Mouse (Mus musculus) neural tube, embryonic 12.5 days (tissue): ENCODE data around the gene Cox15. TPM values are rescaled to one million over a fixed set of nuclear protein-coding genes. Genes with fewer than 3 reads are reported as not detected.

ENCODE experiments used
- ATAC-seq: fragments of 200-750 bp; cut with Nextera tagmentation; 2 replicates; pipeline ENCODE4 v1.8.0; 2017; ENCODE audit warnings: low read depth, mild to moderate bottlenecking, moderate TSS enrichment, moderate library complexity; ENCODE audit not compliant: low FRiP score
- H3K27ac ChIP-seq: fragments of 300-500 bp; sonication (generic); 2 replicates; pipeline ENCODE4 v1.5.1; 2016
- H3K27me3 ChIP-seq: fragments of 300-500 bp; sonication (generic); replicated peaks from 2 replicates; pipeline ENCODE4 v1.6.1; 2016; ENCODE audit warnings: mild to moderate bottlenecking
- H3K36me3 ChIP-seq: fragments of 300-500 bp; sonication (generic); 2 replicates; pipeline ENCODE4 v1.6.1; 2016; ENCODE audit warnings: mild to moderate bottlenecking
- H3K4me1 ChIP-seq: fragments of 300-500 bp; sonication (generic); 2 replicates; pipeline ENCODE4 v1.6.1; 2016
- H3K4me2 ChIP-seq: fragments of 300-500 bp; sonication (generic); replicated peaks from 2 replicates; pipeline ENCODE4 v1.6.1; 2016; ENCODE audit warnings: mild to moderate bottlenecking
- H3K4me3 ChIP-seq: fragments of 300-500 bp; sonication (generic); 2 replicates; pipeline ENCODE4 v1.5.1; 2016
- H3K9ac ChIP-seq: fragments of 300-500 bp; sonication (generic); 2 replicates; pipeline ENCODE4 v1.6.1; 2016; ENCODE audit warnings: mild to moderate bottlenecking
- H3K9me3 ChIP-seq: fragments of 300-500 bp; sonication (generic); 2 replicates; pipeline ENCODE4 v1.6.1; 2016; ENCODE audit warnings: mild to moderate bottlenecking
- WGBS: fragments of 180-500 bp; shearing (Covaris S2); methylation state at CpG from one replicate; pipeline ENCODE4 v1.1.7; 2016; 5-methylcytosine and 5-hydroxymethylcytosine counted together
- polyA plus RNA-seq: library from polyadenylated mRNA; unstranded; fragments of >200 nt; fragmentation: Nextera tagmentation; extraction: Ambion mirVana; gene quantifications from 2 replicates; pipeline ENCODE4 v1.2.1, GENCODE M21; 2016

Gene Cox15
- polyA plus RNA-seq, 1 experiment from 2014 or later = 13.0 TPM

DNA sequence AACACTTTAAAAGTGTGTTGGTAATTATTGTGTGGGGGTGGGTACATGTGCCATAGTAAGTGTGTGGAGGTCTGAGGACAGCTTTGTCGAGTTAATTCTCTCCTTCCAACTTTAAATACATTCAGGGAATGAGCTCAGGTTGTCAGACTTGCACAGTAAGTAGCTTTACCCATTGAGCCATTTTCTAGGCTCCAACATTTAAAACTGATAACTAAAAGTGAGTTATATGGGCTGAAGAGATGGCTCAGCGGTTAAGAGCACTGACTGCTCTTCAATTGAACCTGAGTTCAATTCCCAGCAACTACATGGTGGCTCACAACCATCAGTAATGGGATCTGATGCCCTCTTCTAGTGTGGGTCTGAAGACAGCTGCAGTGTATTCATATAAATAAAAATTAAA is 1.4 kb upstream of the Cox15 start:
- Histone ChIP-seq H3K9ac (no peak overlapping the region), H3K36me3 (peaks cover 9% of the 10 kb centered on the region; the same call in 1 of the 2 replicates), H3K27me3 (no peaks in the 10 kb centered on the region), H3K4me2 (no peak overlapping the region), H3K9me3 (no peaks in the 10 kb centered on the region), H3K4me1 (no peaks in the 10 kb centered on the region), H3K27ac (no peak overlapping the region), H3K4me3 (no peak overlapping the region)
- WGBS = 78% methylated on average over 2 of the region's 2 CpGs
- ATAC-seq = no peak

GRCm38 (mm10) chr19:43753226-43753835 is 531 bp upstream of the Cox15 start:
- Histone ChIP-seq H3K27me3 (no peaks in the 10 kb centered on the region), H3K27ac (peak overlapping the region; percentile 75; the same call in 1 of the 2 replicates), H3K9ac (peak overlapping the region; percentile 68), H3K4me1 (no peaks in the 10 kb centered on the region), H3K36me3 (peaks cover 16% of the 10 kb centered on the region), H3K9me3 (no peaks in the 10 kb centered on the region), H3K4me2 (peak overlapping the region; percentile 64), H3K4me3 (peak overlapping the region; percentile 63)
- 2% methylated on average over 16 of the region's 24 CpGs for WGBS
- peak; percentile 91 for ATAC-seq

- H3K4me1 ChIP-seq = no peaks in the 10 kb centered on the region
- H3K36me3 ChIP-seq = peaks cover 48% of the 10 kb centered on the region
- WGBS = 96% methylated on average over 2 of the region's 2 CpGs
- H3K4me2 ChIP-seq = no peak overlapping the region
- no peak overlapping the region for H3K4me3 ChIP-seq
- H3K9me3 ChIP-seq = no peaks in the 10 kb centered on the region
- H3K27ac ChIP-seq = no peak overlapping the region
- no peak for ATAC-seq
- H3K27me3 ChIP-seq = no peaks in the 10 kb centered on the region
- no peak overlapping the region for H3K9ac ChIP-seq
Measured at GRCm38 (mm10) chr19:43750008-43750407, 2.8 kb downstream of the Cox15 start.

GRCm38 (mm10) chr19:43747877-43748276 is 4.9 kb downstream of the Cox15 start:
- WGBS = 97% methylated on average over 4 of the region's 4 CpGs
- no peak overlapping the region for H3K9ac ChIP-seq

DNA sequence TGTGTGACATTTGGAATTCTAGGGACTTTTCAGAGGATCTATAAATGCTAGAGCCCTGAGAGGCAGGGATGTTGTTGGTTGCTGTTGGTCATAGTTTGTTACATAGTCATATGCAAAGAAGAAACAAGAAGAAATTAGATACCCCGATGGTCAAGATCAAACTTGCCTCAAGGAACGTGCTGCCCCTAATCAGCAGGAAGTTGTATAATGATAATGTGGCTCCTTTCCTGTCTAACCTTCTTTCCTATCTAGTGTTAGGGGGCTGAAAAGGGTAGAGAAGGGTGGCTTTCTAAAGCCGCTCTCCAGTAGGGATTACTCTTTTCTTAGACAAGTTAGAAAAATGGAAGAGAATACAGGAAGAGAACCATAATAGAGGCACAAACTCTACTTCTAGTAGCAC is 7.1 kb downstream of the Cox15 start:
- Histone ChIP-seq H3K4me2 (no peak overlapping the region), H3K27ac (no peak overlapping the region), H3K9me3 (no peaks in the 10 kb centered on the region), H3K27me3 (no peaks in the 10 kb centered on the region), H3K4me3 (no peak overlapping the region), H3K4me1 (no peaks in the 10 kb centered on the region), H3K9ac (no peak overlapping the region), H3K36me3 (peaks cover 78% of the 10 kb centered on the region)
- no peak for ATAC-seq
- WGBS = 95% methylated on average over 3 of the region's 3 CpGs

More at GRCm38 (mm10) chr19:43747877-43748276, 4.9 kb downstream of the Cox15 start:
- ATAC-seq = no peak
- Histone ChIP-seq H3K4me1 (no peaks in the 10 kb centered on the region), H3K4me2 (no peak overlapping the region), H3K4me3 (no peak overlapping the region), H3K27ac (no peak overlapping the region), H3K9me3 (no peaks in the 10 kb centered on the region), H3K27me3 (no peaks in the 10 kb centered on the region), H3K36me3 (peaks cover 64% of the 10 kb centered on the region)

DNA sequence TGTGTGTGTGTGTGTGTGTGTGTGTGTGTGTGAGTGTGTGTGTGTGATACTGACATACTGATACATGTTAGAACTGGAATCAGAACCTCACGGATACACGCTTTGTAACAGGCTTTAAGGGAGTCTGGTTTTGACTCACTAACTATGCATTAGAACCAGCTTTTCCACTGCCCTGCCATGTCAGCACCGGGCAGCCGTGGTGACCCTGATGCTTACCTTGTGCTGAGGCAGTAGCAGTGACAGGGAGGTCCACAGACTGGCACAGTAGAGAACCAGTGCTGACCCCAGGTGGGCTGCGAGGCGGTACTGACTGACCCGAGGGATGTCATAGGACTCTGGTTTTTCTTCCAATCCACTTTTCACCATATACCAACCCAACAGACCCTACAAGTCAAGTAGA is 9.4 kb downstream of the Cox15 start:
- no peak overlapping the region for H3K4me2 ChIP-seq
- H3K9ac ChIP-seq = no peak overlapping the region
- H3K36me3 ChIP-seq = peaks cover 87% of the 10 kb centered on the region
- 94% methylated on average over 7 of the region's 7 CpGs for WGBS
- H3K27ac ChIP-seq = no peak overlapping the region
- no peaks in the 10 kb centered on the region for H3K27me3 ChIP-seq
- no peak overlapping the region for H3K4me3 ChIP-seq
- no peaks in the 10 kb centered on the region for H3K9me3 ChIP-seq
- no peak for ATAC-seq
- no peaks in the 10 kb centered on the region for H3K4me1 ChIP-seq

DNA sequence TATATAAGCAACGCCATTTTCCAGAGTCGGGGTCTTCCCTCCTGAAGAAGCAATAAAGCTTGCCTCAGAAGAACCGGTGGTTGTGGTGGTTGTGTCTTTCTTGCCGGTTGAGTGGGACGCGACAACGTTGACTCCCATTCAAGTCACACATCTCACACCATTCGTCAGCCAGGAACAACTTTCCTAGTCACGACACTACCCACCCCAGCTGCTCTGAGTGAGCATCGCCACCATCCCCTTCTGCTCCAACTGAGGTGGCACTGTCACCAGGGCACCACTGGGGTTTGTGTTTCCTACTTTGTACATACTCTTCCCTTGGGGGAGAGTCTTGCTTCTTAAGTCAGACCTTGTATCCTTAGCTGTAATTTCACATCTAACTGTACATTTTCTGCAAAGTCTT is 14.4 kb downstream of the Cox15 start:
- Histone ChIP-seq H3K27ac (no peak overlapping the region), H3K4me2 (no peak overlapping the region), H3K9ac (no peak overlapping the region), H3K36me3 (peaks cover 84% of the 10 kb centered on the region), H3K9me3 (no peaks in the 10 kb centered on the region), H3K4me3 (no peak overlapping the region), H3K4me1 (no peaks in the 10 kb centered on the region), H3K27me3 (no peaks in the 10 kb centered on the region)
- WGBS = 95% methylated on average over 10 of the region's 10 CpGs
- ATAC-seq = no peak

DNA sequence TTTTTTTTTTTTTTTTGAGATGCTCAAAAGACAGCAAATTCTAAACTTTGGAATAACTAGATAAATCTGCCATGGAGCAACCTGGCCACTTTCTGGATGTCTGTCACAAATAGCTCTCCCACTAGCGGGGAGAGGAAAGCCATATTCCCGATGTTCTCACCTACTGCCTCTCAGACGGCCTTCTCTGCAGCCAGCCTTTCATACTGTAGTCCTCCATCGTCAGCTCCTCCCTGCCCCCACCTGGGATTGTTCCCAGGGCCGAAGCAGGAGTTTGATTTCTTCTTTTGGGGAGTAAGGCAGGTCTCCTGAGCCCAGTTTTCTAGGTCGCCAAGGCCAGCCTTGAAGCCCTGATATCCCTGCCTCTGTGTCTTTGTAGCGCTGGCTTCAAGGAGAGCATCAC is 21.6 kb downstream of the Cox15 start:
- 60% methylated on average over 7 of the region's 7 CpGs for WGBS

DNA sequence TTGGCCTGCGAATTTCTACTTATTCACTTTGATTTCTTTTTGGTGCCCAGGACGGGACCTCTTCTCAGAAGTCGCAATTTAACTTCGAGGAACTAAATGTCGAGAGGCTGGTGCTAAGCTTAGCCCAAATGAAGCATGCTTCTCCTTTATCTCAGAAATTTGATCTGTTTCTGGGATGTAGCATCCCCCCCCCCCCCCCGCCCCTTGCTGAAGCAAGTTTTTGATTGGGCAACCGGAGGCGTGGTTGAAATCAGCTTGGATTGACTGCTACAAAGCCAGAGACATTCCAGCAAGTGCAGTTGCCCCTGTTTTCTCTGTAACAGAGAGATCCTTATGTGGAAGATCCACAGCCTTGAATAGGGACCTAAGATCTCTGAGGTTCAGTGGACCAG is 22.8 kb downstream of the Cox15 start:
- H3K27ac ChIP-seq = no peak overlapping the region
- H3K9ac ChIP-seq = peak overlapping the region; percentile 35; the same call in 1 of the 2 replicates
- peaks cover 43% of the 10 kb centered on the region for H3K36me3 ChIP-seq
- no peak for ATAC-seq
- H3K4me3 ChIP-seq = peak overlapping the region; percentile 16; the same call in 1 of the 2 replicates
- H3K4me2 ChIP-seq = peak overlapping the region; percentile 43
- no peaks in the 10 kb centered on the region for H3K9me3 ChIP-seq
- WGBS = 38% methylated on average over 8 of the region's 8 CpGs
- H3K27me3 ChIP-seq = no peaks in the 10 kb centered on the region
- no peaks in the 10 kb centered on the region; the same call in 1 of the 2 replicates for H3K4me1 ChIP-seq

More for the DNA sequence above, 21.6 kb downstream of the Cox15 start:
- H3K9me3 ChIP-seq = no peaks in the 10 kb centered on the region
- no peak for ATAC-seq
- peaks cover 41% of the 10 kb centered on the region for H3K36me3 ChIP-seq
- H3K9ac ChIP-seq = no peak overlapping the region
- H3K27ac ChIP-seq = no peak overlapping the region
- no peak overlapping the region for H3K4me3 ChIP-seq
- no peaks in the 10 kb centered on the region; the same call in 1 of the 2 replicates for H3K4me1 ChIP-seq
- no peaks in the 10 kb centered on the region for H3K27me3 ChIP-seq
- H3K4me2 ChIP-seq = no peak overlapping the region

DNA sequence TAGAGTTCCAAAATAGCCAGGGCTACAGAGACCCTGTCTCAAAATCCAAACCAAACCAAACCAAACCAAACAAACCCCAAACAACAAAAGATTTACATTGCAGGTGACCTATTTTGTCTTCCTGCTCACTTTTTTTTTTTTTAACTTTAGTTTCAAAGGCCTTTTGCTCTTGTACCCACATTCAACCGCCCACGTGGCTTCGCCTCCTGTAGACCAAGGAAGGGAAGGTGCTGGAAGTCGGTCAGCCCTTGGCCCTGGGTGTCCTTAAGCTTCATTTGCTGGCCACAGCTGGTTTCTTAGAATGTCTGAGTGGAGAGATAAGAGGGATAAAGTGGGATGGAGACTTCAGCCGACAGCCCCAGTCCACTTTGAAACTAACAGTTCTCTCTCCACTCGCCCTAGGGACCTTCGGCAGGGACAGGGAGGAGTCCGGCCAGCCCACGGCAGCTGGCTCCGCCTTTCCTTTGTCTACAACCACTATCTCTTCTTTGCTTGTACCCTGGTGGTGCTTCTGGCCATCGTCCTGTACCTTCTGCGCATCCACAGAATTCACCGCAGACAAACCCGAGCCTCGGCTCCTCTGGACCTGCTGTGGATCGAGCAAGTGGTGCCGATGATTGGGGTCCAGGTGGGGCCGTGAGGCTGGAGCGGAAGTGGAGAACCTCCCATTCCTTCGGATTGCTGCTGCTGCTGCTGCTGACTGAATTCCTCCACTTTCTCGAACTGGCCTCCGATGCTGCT is 23.3 kb downstream of the Cox15 start:
- peak overlapping the region; percentile 35; the same call in 1 of the 2 replicates for H3K9ac ChIP-seq
- H3K4me2 ChIP-seq = peak overlapping the region; percentile 43
- WGBS = 50% methylated on average over 22 of the region's 22 CpGs
- H3K27me3 ChIP-seq = no peaks in the 10 kb centered on the region
- ATAC-seq = no peak
- H3K4me3 ChIP-seq = peak overlapping the region; percentile 16; the same call in 1 of the 2 replicates
- peaks cover 43% of the 10 kb centered on the region for H3K36me3 ChIP-seq
- no peaks in the 10 kb centered on the region for H3K9me3 ChIP-seq
- no peaks in the 10 kb centered on the region; the same call in 1 of the 2 replicates for H3K4me1 ChIP-seq
- H3K27ac ChIP-seq = no peak overlapping the region

- 80% methylated on average over 15 of the region's 15 CpGs for whole genome bisulfite sequencing
Measured at GRCm38 (mm10) chr19:43726510-43727146, 26.2 kb downstream of the Cox15 start.

DNA sequence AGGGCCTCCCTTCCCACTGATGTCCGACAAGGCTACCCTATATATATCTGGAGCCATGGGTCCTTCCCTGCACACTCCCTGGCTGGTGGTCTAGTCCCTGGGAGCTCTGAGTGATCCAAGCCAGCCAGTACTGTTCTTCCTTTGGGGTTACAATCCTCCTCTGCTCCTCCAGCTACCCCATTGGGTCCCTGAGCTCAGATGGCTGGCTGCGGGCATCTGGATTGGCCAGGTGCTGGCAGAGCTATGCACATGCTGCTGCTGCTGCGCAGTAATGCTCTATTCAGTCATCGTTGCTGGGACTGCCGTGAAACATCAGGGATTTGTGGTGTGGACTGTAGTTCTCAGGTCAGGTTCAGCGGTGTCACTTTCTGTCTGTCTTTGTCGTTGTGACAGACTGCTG is 28.0 kb downstream of the Cox15 start:
- no peaks in the 10 kb centered on the region for H3K9me3 ChIP-seq
- no peak for ATAC-seq
- WGBS = 85% methylated on average over 7 of the region's 7 CpGs
- H3K27me3 ChIP-seq = no peaks in the 10 kb centered on the region
- H3K27ac ChIP-seq = no peak overlapping the region
- no peaks in the 10 kb centered on the region; the same call in 1 of the 2 replicates for H3K4me1 ChIP-seq
- peaks cover 55% of the 10 kb centered on the region for H3K36me3 ChIP-seq
- H3K4me3 ChIP-seq = no peak overlapping the region
- no peak overlapping the region for H3K4me2 ChIP-seq
- no peak overlapping the region for H3K9ac ChIP-seq

More at GRCm38 (mm10) chr19:43726510-43727146, 26.2 kb downstream of the Cox15 start:
- Histone ChIP-seq H3K36me3 (peaks cover 48% of the 10 kb centered on the region), H3K9me3 (no peaks in the 10 kb centered on the region), H3K4me1 (no peaks in the 10 kb centered on the region; the same call in 1 of the 2 replicates), H3K9ac (no peak overlapping the region), H3K27me3 (no peaks in the 10 kb centered on the region), H3K27ac (no peak overlapping the region), H3K4me2 (no peak overlapping the region), H3K4me3 (no peak overlapping the region)
- ATAC-seq = no peak
